Mouse (Mus musculus): ENCODE results near the gene Capns1.

DNA sequence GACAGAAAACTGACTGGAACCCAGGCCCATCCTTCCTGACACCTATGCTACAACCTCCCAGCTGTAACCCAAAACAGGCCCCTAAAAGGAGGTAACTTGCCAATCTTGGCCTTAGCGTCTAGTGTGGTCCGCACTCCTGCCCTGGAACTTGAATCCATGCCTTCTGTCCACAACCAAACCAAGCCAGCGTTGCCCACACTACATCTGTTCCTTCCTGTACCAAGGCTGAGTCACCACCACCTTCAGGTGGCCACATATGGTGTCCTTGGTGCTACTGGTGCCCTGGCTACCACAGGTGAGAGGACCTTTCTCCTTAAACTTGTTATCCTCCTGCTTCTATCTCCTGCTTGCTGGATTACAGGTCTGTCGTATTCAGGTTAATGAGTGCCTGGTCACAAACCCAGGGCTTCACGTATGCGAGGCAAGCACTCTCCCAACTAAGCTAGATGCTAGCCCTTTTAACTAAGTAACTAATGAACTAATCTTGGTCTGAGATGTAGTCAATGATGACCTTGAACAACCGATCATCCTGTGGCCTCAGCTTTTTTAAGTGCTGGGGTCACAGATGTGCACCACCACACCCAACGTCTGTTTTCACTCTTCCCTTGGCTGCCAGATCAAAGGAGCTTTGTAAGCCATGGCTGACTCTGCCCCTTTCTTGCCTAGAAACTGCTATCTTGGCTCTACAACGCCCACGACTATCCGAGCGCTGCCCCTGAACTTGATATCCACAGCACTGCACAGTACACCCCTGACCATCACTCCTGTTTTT lies 10.1 kb downstream of the Capns1 start:
- TF ChIP-seq POLR2A (IDR thresholded peaks at IDR 0.05; ENCODE audit: insufficient read depth, low read depth, low read length): no peak; the same call in 1 of the 2 replicates
- no peak for TF ChIP-seq CTCF (IDR thresholded peaks at IDR 0.05)
